Mouse (Mus musculus) forebrain, embryonic 12.5 days (tissue): Measurements from ENCODE around the gene Rhof. TPM values are rescaled to one million over a fixed set of nuclear protein-coding genes. Genes with fewer than 3 reads are reported as not detected.

Experiments
- ATAC-seq: fragments of 200-750 bp; cut with Nextera tagmentation; 2 replicates; pipeline ENCODE4 v1.8.0; 2017; ENCODE audit warnings: moderate TSS enrichment; ENCODE audit not compliant: low FRiP score
- H3K27ac ChIP-seq: fragments of 300-500 bp; sonication (generic); 2 replicates; pipeline ENCODE4 v1.5.1; 2016; ENCODE audit warnings: mild to moderate bottlenecking
- H3K27me3 ChIP-seq: fragments of 300-500 bp; sonication (generic); 2 replicates; pipeline ENCODE4 v1.6.1; 2016; ENCODE audit warnings: mild to moderate bottlenecking
- H3K36me3 ChIP-seq: fragments of 300-500 bp; sonication (generic); replicated peaks from 2 replicates; pipeline ENCODE4 v1.6.1; 2016; ENCODE audit warnings: mild to moderate bottlenecking
- H3K4me1 ChIP-seq: fragments of 300-500 bp; sonication (generic); 2 replicates; pipeline ENCODE4 v1.6.1; 2016
- H3K4me2 ChIP-seq: fragments of 300-500 bp; sonication (generic); 2 replicates; pipeline ENCODE4 v1.6.1; 2016; ENCODE audit warnings: mild to moderate bottlenecking, moderate library complexity
- H3K4me3 ChIP-seq: fragments of 300-500 bp; sonication (generic); replicated peaks from 2 replicates; pipeline ENCODE4 v1.5.1; 2016; ENCODE audit warnings: mild to moderate bottlenecking
- H3K9ac ChIP-seq: fragments of 300-500 bp; sonication (generic); 2 replicates; pipeline ENCODE4 v1.6.1; 2016; ENCODE audit warnings: mild to moderate bottlenecking
- H3K9me3 ChIP-seq: fragments of 300-500 bp; sonication (generic); 2 replicates; pipeline ENCODE4 v1.6.1; 2016
- WGBS: fragments of 180-500 bp; shearing (Covaris S2); methylation state at CpG from one replicate; pipeline ENCODE4 v1.1.7; 2016; 5-methylcytosine and 5-hydroxymethylcytosine counted together
- polyA plus RNA-seq: library from polyadenylated mRNA; unstranded; fragments of >200 nt; fragmentation: Nextera tagmentation; extraction: Ambion mirVana; gene quantifications from 2 replicates; pipeline ENCODE4 v1.2.1, GENCODE M21; 2016

Gene Rhof
- polyA plus RNA-seq, 1 experiment from 2014 or later: 2.8 TPM

- no peaks in the 10 kb centered on the region for H3K27me3 ChIP-seq
- WGBS: 85% methylated on average over 10 of the region's 10 CpGs
- H3K9me3 ChIP-seq: no peaks in the 10 kb centered on the region
- no peak for ATAC-seq
- no peak overlapping the region for H3K4me3 ChIP-seq
- H3K9ac ChIP-seq: no peak overlapping the region
- no peak overlapping the region for H3K27ac ChIP-seq
- no peaks in the 10 kb centered on the region for H3K4me1 ChIP-seq
- H3K4me2 ChIP-seq: no peak overlapping the region
- H3K36me3 ChIP-seq: no peaks in the 10 kb centered on the region
These were observed 41.8 kb downstream of the Rhof start for GRCm38 (mm10) chr5:123090560-123091306.

GRCm38 (mm10) chr5:123088784-123089183 lies 43.7 kb downstream of the Rhof start:
- H3K4me2 ChIP-seq: no peak overlapping the region
- 95% methylated on average over 4 of the region's 4 CpGs for WGBS
- no peak for ATAC-seq
- H3K4me1 ChIP-seq: no peaks in the 10 kb centered on the region
- H3K27me3 ChIP-seq: no peaks in the 10 kb centered on the region
- H3K9me3 ChIP-seq: no peaks in the 10 kb centered on the region
- H3K36me3 ChIP-seq: no peaks in the 10 kb centered on the region
- H3K27ac ChIP-seq: no peak overlapping the region
- H3K4me3 ChIP-seq: no peak overlapping the region
- no peak overlapping the region for H3K9ac ChIP-seq

- ATAC-seq: no peak
- Histone ChIP-seq H3K36me3 (no peaks in the 10 kb centered on the region), H3K27ac (no peak overlapping the region), H3K27me3 (no peaks in the 10 kb centered on the region), H3K9me3 (no peaks in the 10 kb centered on the region), H3K4me3 (no peak overlapping the region), H3K4me1 (no peaks in the 10 kb centered on the region), H3K4me2 (no peak overlapping the region), H3K9ac (no peak overlapping the region)
- 84% methylated on average over 2 of the region's 2 CpGs for WGBS
These were observed 46.0 kb downstream of the Rhof start for GRCm38 (mm10) chr5:123086501-123086900.

- no peak for ATAC-seq
- H3K27me3 ChIP-seq: no peaks in the 10 kb centered on the region
- no peak overlapping the region for H3K9ac ChIP-seq
- H3K4me2 ChIP-seq: no peak overlapping the region
- H3K4me3 ChIP-seq: no peak overlapping the region
- no peak overlapping the region for H3K27ac ChIP-seq
- H3K36me3 ChIP-seq: no peaks in the 10 kb centered on the region
- peaks cover 6% of the 10 kb centered on the region; the same call in 1 of the 2 replicates for H3K9me3 ChIP-seq
- no peaks in the 10 kb centered on the region for H3K4me1 ChIP-seq
- 85% methylated on average over 13 of the region's 13 CpGs for WGBS
These were observed 49.0 kb downstream of the Rhof start for GRCm38 (mm10) chr5:123083340-123084050.

GRCm38 (mm10) chr5:123080510-123080909 lies 52.0 kb downstream of the Rhof start:
- Histone ChIP-seq H3K4me3 (no peak overlapping the region), H3K9ac (no peak overlapping the region), H3K27me3 (peaks cover 6% of the 10 kb centered on the region; the same call in 1 of the 2 replicates), H3K27ac (no peak overlapping the region), H3K36me3 (no peaks in the 10 kb centered on the region), H3K4me1 (peaks cover 19% of the 10 kb centered on the region), H3K4me2 (no peak overlapping the region), H3K9me3 (peaks cover 6% of the 10 kb centered on the region; the same call in 1 of the 2 replicates)
- 94% methylated on average over 12 of the region's 13 CpGs for WGBS
- ATAC-seq: no peak

- peaks cover 6% of the 10 kb centered on the region; the same call in 1 of the 2 replicates for H3K9me3 ChIP-seq
- no peak overlapping the region for H3K4me2 ChIP-seq
- peaks cover 22% of the 10 kb centered on the region for H3K4me1 ChIP-seq
- no peaks in the 10 kb centered on the region for H3K36me3 ChIP-seq
- WGBS: 90% methylated on average over 8 of the region's 8 CpGs
- peaks cover 10% of the 10 kb centered on the region; the same call in 1 of the 2 replicates for H3K27me3 ChIP-seq
- ATAC-seq: no peak
- no peak overlapping the region for H3K4me3 ChIP-seq
- H3K27ac ChIP-seq: no peak overlapping the region
- no peak overlapping the region for H3K9ac ChIP-seq
These were observed 52.5 kb downstream of the Rhof start for GRCm38 (mm10) chr5:123080041-123080440.

- H3K27me3 ChIP-seq: peaks cover 11% of the 10 kb centered on the region; the same call in 1 of the 2 replicates
- H3K4me3 ChIP-seq: no peak overlapping the region
- ATAC-seq: no peak
- 96% methylated on average over 1 of the region's 1 CpGs for WGBS
- no peak overlapping the region for H3K4me2 ChIP-seq
- H3K9me3 ChIP-seq: peaks cover 6% of the 10 kb centered on the region; the same call in 1 of the 2 replicates
- H3K36me3 ChIP-seq: no peaks in the 10 kb centered on the region
- no peak overlapping the region for H3K9ac ChIP-seq
- peaks cover 22% of the 10 kb centered on the region for H3K4me1 ChIP-seq
- H3K27ac ChIP-seq: no peak overlapping the region
These were observed 52.9 kb downstream of the Rhof start for GRCm38 (mm10) chr5:123079568-123079967.

- H3K27me3 ChIP-seq: peaks cover 16% of the 10 kb centered on the region; the same call in 1 of the 2 replicates
- peaks cover 22% of the 10 kb centered on the region for H3K4me1 ChIP-seq
- H3K36me3 ChIP-seq: no peaks in the 10 kb centered on the region
- H3K9me3 ChIP-seq: peaks cover 6% of the 10 kb centered on the region; the same call in 1 of the 2 replicates
- 0 out of 2 replicates have a peak overlapping the region, but pooled peaks have one; percentile 15 for H3K27ac ChIP-seq
- ATAC-seq: peak; percentile 79
- H3K4me2 ChIP-seq: peak overlapping the region; percentile 100
- H3K4me3 ChIP-seq: peak overlapping the region; percentile 77
- WGBS: 6% methylated on average over 35 of the region's 35 CpGs
- peak overlapping the region; percentile 77 for H3K9ac ChIP-seq
These were observed 55.8 kb downstream of the Rhof start for GRCm38 (mm10) chr5:123076419-123077281.

- peaks cover 22% of the 10 kb centered on the region for H3K4me1 ChIP-seq
- H3K27ac ChIP-seq: 0 out of 2 replicates have a peak overlapping the region, but pooled peaks have one; percentile 15
- H3K9me3 ChIP-seq: peaks cover 6% of the 10 kb centered on the region; the same call in 1 of the 2 replicates
- H3K4me3 ChIP-seq: peak overlapping the region; percentile 77
- H3K36me3 ChIP-seq: no peaks in the 10 kb centered on the region
- peak; percentile 95 for ATAC-seq
- H3K4me2 ChIP-seq: peak overlapping the region; percentile 100
- peaks cover 16% of the 10 kb centered on the region; the same call in 1 of the 2 replicates for H3K27me3 ChIP-seq
- 9% methylated on average over 45 of the region's 45 CpGs for WGBS
- peak overlapping the region; percentile 77 for H3K9ac ChIP-seq
These were observed 56.7 kb downstream of the Rhof start for GRCm38 (mm10) chr5:123075576-123076418.

GRCm38 (mm10) chr5:123068714-123069113 lies 63.8 kb downstream of the Rhof start:
- ATAC-seq: no peak

GRCm38 (mm10) chr5:123068115-123068514 lies 64.4 kb downstream of the Rhof start, which contains the start of gene Tmem120b:
TSS of gene Tmem120b (plus strand) at chr5:123068415.
- H3K9me3 ChIP-seq: no peaks in the 10 kb centered on the region
- no peak within 1 kb of the TSS for H3K4me2 ChIP-seq
- H3K27ac ChIP-seq: no peak within 1 kb of the TSS
- ATAC-seq: no peak
- no peak within 1 kb of the TSS for H3K4me3 ChIP-seq
- no peaks in the 10 kb centered on the region for H3K36me3 ChIP-seq
- no peaks in the 10 kb centered on the region for H3K4me1 ChIP-seq
- WGBS: 88% methylated on average over 12 of the region's 12 CpGs
- 0 out of 2 replicates have a peak, but pooled peaks cover 5% of the 10 kb centered on the region for H3K27me3 ChIP-seq
- no peak within 1 kb of the TSS for H3K9ac ChIP-seq

More at GRCm38 (mm10) chr5:123068714-123069113, 63.8 kb downstream of the Rhof start:
- no peak overlapping the region for H3K27ac ChIP-seq
- H3K36me3 ChIP-seq: no peaks in the 10 kb centered on the region
- H3K9ac ChIP-seq: no peak overlapping the region
- no peak overlapping the region for H3K4me3 ChIP-seq
- 86% methylated on average over 2 of the region's 2 CpGs for WGBS
- H3K27me3 ChIP-seq: 0 out of 2 replicates have a peak, but pooled peaks cover 5% of the 10 kb centered on the region
- H3K9me3 ChIP-seq: no peaks in the 10 kb centered on the region
- H3K4me2 ChIP-seq: no peak overlapping the region
- H3K4me1 ChIP-seq: no peaks in the 10 kb centered on the region
